Mouse (Mus musculus): Measurements from ENCODE around the gene Retn.

DNA sequence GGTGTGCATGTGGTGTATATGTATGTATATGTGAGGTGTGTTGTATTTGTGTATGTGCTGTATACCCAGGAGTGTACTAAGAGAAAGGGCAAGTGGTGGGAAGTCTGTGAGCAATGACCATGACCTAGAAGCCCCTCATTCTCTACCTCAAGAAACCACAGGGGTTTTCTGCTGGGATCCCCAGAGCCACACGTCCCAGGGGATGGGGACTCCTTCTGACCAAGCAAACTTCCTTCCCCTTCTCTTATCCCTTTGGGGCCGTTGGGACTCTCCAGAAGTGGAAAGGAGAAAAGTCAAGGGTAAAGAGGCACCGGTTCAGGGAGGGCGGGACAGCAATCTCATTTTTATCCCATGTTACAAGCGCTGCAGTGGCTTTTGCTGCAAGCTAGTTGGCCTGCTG lies 29.9 kb downstream of the Retn start:
- TF ChIP-seq POLR2A (IDR thresholded peaks at IDR 0.05; ENCODE audit: insufficient read depth, low read depth, low read length) (no peak), CTCF (IDR thresholded peaks at IDR 0.05; ENCODE audit: insufficient read depth, low read depth, low read length) (no peak)
